Mouse (Mus musculus): ENCODE data around the gene Clec2d.

DNA sequence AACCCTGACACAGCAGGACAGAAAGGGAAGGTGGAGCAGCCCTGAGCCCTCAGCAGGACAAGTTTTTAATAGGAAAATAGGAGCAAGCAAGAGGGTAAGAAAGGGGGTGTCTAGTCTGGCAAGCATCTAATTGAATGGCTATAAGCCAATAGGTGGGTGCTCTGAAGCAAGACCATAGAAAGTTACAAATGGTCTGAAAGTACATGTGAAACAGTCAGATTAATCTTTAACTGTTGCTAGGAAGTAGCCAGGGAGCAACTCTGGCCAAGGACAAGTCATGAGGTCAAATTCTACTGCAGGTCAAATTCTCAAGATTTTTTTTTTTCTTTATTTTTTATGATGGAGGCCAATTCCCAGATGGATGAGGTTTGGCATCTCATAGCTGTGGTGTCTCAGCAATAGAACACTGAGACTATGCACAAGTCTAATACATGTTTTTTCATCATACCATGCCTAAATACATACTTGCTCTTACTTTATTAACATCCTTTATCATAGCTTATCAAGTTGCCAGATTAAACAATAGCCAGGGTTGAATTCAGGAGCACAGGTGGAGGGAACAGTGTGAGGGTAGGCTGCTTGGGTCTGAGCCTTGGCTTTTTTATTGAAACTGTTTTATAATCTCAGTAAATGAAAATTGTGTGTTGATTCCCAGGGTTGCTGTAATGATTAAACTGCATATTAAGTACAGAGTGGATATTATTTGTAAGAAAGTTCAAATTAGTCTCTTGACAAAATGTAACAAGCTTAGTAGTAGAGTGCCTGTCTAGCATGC is 32.2 kb downstream of the Clec2d start:
- TF ChIP-seq CTCF (IDR thresholded peaks at IDR 0.05; ENCODE audit: insufficient read depth, low read length) (no peak), POLR2A (IDR thresholded peaks at IDR 0.05; ENCODE audit: borderline replicate concordance, extremely low read depth, low read depth, low read length) (no peak)

Data from lung, adult 2 months (tissue).